Mouse (Mus musculus): ENCODE data around the gene Prss8. TPM values are rescaled to one million over a fixed set of nuclear protein-coding genes. Genes with fewer than 3 reads are reported as not detected.

The Prss8 gene
- 1.0 and 2.5 TPM in 2 replicates for polyA plus RNA-seq (2015; fragmentation: Nextera tagmentation; extraction: Ambion mirVana)

DNA sequence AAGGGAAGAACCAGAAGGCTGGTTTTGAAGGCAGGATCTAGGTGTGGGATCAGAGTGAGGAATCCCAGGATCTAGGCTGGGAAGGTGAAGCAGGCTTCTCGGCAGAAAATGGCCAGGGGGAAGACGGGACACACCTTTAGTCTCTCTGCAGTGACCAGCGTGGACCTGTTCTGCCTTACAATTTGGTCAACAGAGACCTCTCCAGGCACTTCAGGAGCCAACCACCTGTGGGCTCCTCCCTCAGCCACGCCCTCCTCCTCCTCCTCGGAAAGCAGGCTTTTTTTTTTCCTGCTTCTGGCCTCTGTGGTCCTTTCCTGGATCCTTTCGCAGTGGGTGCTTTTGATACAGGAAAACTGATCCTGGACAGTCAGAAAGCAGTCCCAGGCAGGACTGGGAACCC is at the start of gene Prss8:
Gene Prss8, minus strand, starts transcription at position 182 of the 400 bp plus-strand sequence.

DNA sequence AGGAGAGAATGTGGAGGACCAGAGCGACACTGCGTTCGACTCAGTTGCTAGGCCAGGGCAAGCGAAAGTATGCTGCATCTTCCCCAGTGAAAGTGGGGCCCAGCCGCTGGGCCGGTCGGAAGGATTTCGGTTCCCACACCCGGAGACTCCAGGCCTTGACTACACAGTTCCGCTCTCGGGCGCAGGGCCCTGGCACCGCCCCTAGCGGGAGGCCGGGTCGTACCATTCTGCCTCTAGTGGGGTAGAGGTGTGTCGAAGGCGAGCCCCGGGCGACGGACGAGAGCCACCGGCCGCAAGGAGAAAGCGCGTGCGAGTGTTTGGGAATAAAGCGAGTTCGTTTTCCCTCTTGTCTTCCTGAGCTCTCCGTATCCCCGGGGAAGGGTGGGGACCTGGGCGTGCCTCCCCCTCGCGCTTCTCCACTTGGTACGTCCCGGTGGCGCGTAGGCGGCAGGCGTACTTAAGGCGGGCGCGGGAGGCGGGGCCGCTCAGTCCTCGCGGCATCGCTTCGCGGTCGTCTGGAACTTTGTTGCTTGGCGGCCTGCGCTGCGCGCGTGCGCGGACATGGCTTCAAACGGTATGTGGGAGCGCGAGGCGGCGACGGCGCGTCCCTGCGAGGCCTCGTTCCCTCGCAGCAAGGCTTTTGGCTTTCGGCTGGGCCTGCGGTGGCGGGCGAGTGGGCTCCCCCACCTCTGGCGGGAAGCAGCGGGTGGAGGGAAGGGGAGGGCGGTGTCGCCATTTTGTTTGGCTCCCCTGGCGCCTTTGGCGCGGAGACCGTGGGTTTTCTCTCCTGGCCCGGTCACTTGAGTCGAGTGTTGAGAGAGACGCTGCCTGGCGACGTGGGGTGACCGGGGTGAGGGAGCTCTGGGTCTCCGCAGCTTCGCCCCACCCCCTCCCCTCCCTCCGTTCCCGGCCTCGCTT is 37.4 kb upstream of the Prss8 start, which contains the start of gene Fus:
Gene Fus, plus strand, starts transcription at position 454 of the 918 bp plus-strand sequence.

GRCm38 (mm10) chr7:127946470-127947023 is 16.6 kb upstream of the Prss8 start, which contains the start of gene Prss36:
Gene Prss36, minus strand, starts transcription at chr7:127946725.

DNA sequence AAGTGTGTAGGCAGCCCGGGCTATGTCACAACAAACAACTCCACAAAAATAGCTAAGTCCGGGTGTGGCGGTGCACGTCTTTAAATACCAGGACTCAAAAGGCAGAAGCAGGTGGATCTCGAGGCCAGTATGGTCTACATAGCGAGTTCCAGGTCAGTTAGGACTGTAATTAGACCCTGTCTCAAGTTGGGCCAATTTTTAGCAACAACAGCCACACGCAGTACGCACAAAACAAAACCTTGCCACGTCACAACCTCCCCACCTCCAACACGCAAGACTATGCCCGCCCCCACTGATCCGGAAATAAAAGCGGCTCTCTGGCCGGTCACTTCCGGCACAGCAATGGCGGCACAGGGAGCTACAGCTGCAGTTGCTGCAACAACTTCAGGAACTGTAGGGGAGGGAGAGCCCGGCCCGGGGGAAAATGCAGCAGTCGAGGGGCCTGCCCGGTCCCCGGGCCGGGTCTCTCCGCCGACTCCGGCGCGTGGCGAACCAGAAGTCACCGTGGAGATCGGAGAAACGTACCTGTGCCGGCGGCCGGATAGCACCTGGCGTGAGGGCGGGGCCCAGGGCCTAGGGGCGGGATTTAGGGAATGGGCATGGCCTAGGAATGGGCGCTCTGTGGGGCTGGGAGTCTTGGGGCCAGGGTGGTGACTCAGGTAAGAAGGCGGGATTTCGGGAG is 17.6 kb downstream of the Prss8 start, which contains the start of gene Kat8:
Gene Kat8, plus strand, starts transcription at position 327 of the 682 bp plus-strand sequence.

GRCm38 (mm10) chr7:127903971-127904796 is 25.7 kb downstream of the Prss8 start, which contains the start of gene Bckdk:
Gene Bckdk, plus strand, starts transcription at chr7:127904082.

GRCm38 (mm10) chr7:127895442-127895841 is 34.5 kb downstream of the Prss8 start, which contains the start of the genes Gm21974 and Vkorc1:
Gene Gm21974, minus strand, starts transcription at chr7:127895454.
Gene Vkorc1, minus strand, starts transcription at chr7:127895617.

DNA sequence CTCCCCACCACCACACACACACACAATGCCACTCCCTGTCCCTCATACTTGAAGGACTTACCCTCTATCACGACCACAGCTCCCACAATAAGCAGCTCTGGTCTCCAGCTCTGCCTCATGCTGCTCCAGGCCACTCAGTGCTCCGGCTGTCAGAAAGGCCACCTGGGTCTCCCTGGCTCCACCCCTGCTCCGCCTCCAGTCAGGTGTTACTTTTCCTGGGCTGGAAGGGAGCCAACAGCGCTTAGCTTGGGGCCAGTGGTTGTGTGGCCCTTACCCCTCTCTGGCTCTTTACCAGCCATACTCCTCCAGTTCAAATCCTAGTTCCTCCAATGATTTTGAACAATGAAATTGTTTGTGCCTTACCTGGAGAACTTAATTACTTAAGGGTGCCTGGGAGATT is 39.1 kb downstream of the Prss8 start, which contains the start of gene Prss53:
Gene Prss53, minus strand, starts transcription at position 173 of the 400 bp plus-strand sequence.

GRCm38 (mm10) chr7:127876467-127877348 is 53.2 kb downstream of the Prss8 start, which contains the start of gene Zfp668:
Gene Zfp668, minus strand, starts transcription at chr7:127876828.

DNA sequence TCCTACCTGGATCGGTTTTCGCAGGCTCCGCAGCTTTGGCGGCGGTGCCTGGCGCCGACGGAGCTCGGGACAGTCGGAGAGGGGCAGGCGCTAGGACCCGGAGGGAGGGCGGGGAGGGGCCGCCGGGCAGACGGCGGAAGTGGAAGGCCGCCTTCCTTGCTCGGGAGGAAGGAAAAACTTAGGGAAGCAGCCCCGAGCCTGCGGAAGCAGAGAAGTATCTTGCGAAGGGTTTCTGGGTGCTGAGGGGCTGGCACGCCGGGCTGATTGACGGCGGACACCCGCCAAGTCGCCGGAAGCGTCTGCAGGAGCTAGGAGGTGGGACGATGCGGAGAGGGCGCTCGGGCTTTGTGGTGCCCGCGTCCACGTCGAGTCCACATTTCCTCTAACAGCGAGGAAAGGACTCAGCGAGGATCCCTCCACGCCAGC is 53.9 kb downstream of the Prss8 start, which contains the start of gene Zfp646:
Gene Zfp646, plus strand, starts transcription at position 181 of the 426 bp plus-strand sequence.

Other genes starting within 250 kb of the Prss8 start
- 137 and 174 TPM in 2 replicates for gene Bcl7c, start 221.2 kb downstream of the Prss8 start, polyA plus RNA-seq (2015; fragmentation: Nextera tagmentation; extraction: Ambion mirVana)
- gene Ctf1, start 217.4 kb downstream of the Prss8 start, polyA plus RNA-seq (2015; fragmentation: Nextera tagmentation; extraction: Ambion mirVana), result 9.4 and 12.0 TPM in 2 replicates
- gene Ctf2, start 197.9 kb downstream of the Prss8 start, polyA plus RNA-seq (2015; fragmentation: Nextera tagmentation; extraction: Ambion mirVana), result 0.06 and 0.10 TPM in 2 replicates
- gene Fbxl19, start 185.6 kb downstream of the Prss8 start, polyA plus RNA-seq (2015; fragmentation: Nextera tagmentation; extraction: Ambion mirVana), result 1.9 and 2.2 TPM in 2 replicates
- 22.4 and 30.3 TPM in 2 replicates for gene Orai3, start 160.3 kb downstream of the Prss8 start, polyA plus RNA-seq (2015; fragmentation: Nextera tagmentation; extraction: Ambion mirVana)
- gene Setd1a, start 153.4 kb downstream of the Prss8 start, polyA plus RNA-seq (2015; fragmentation: Nextera tagmentation; extraction: Ambion mirVana), result 18.0 and 18.3 TPM in 2 replicates
- gene Gm49388, start 144.5 kb downstream of the Prss8 start, polyA plus RNA-seq (2015; fragmentation: Nextera tagmentation; extraction: Ambion mirVana), result not detected in 2 replicates
- gene Hsd3b7, start 129.5 kb downstream of the Prss8 start, polyA plus RNA-seq (2015; fragmentation: Nextera tagmentation; extraction: Ambion mirVana), result 38.2 and 51.3 TPM in 2 replicates
- 36.1 and 40.7 TPM in 2 replicates for gene Stx4a, start 105.8 kb downstream of the Prss8 start, polyA plus RNA-seq (2015; fragmentation: Nextera tagmentation; extraction: Ambion mirVana)
- 4.0 and 5.3 TPM in 2 replicates for gene Stx1b, start 105.6 kb downstream of the Prss8 start, polyA plus RNA-seq (2015; fragmentation: Nextera tagmentation; extraction: Ambion mirVana)
- gene Zfp646, start 53.9 kb downstream of the Prss8 start, polyA plus RNA-seq (2015; fragmentation: Nextera tagmentation; extraction: Ambion mirVana), result 5.1 and 5.5 TPM in 2 replicates
- 8.6 and 10.2 TPM in 2 replicates for gene Zfp668, start 53.3 kb downstream of the Prss8 start, polyA plus RNA-seq (2015; fragmentation: Nextera tagmentation; extraction: Ambion mirVana)
- gene Prss53, start 39.1 kb downstream of the Prss8 start, polyA plus RNA-seq (2015; fragmentation: Nextera tagmentation; extraction: Ambion mirVana), result 0.72 and 0.84 TPM in 2 replicates
- not detected in 2 replicates for gene Gm21974, start 34.6 kb downstream of the Prss8 start, polyA plus RNA-seq (2015; fragmentation: Nextera tagmentation; extraction: Ambion mirVana)
- gene Vkorc1, start 34.5 kb downstream of the Prss8 start, polyA plus RNA-seq (2015; fragmentation: Nextera tagmentation; extraction: Ambion mirVana), result 209 and 232 TPM in 2 replicates
- gene Bckdk, start 26.0 kb downstream of the Prss8 start, polyA plus RNA-seq (2015; fragmentation: Nextera tagmentation; extraction: Ambion mirVana), result 87.5 and 128 TPM in 2 replicates
- gene Kat8, start 17.6 kb downstream of the Prss8 start, polyA plus RNA-seq (2015; fragmentation: Nextera tagmentation; extraction: Ambion mirVana), result 23.3 and 29.7 TPM in 2 replicates
- gene Prss36, start 16.6 kb upstream of the Prss8 start, polyA plus RNA-seq (2015; fragmentation: Nextera tagmentation; extraction: Ambion mirVana), result 12.9 and 13.1 TPM in 2 replicates
- gene Fus, start 37.4 kb upstream of the Prss8 start, polyA plus RNA-seq (2015; fragmentation: Nextera tagmentation; extraction: Ambion mirVana), result 170 and 234 TPM in 2 replicates
- gene Pycard, start 63.8 kb upstream of the Prss8 start, polyA plus RNA-seq (2015; fragmentation: Nextera tagmentation; extraction: Ambion mirVana), result 37.4 and 57.5 TPM in 2 replicates
- gene Trim72, start 73.8 kb upstream of the Prss8 start, polyA plus RNA-seq (2015; fragmentation: Nextera tagmentation; extraction: Ambion mirVana), result 0.15 TPM in 1 of 2 replicates, not detected in the other
- gene Itgam, start 132.5 kb upstream of the Prss8 start, polyA plus RNA-seq (2015; fragmentation: Nextera tagmentation; extraction: Ambion mirVana), result 1.8 and 2.1 TPM in 2 replicates
- gene Gm49368, start 132.6 kb upstream of the Prss8 start, polyA plus RNA-seq (2015; fragmentation: Nextera tagmentation; extraction: Ambion mirVana), result 0.06 TPM in 1 of 2 replicates, not detected in the other
- 0.23 TPM in 1 of 2 replicates, not detected in the other for gene Itgax, start 199.4 kb upstream of the Prss8 start, polyA plus RNA-seq (2015; fragmentation: Nextera tagmentation; extraction: Ambion mirVana)
- not detected in 2 replicates for gene Itgad, start 224.3 kb upstream of the Prss8 start, polyA plus RNA-seq (2015; fragmentation: Nextera tagmentation; extraction: Ambion mirVana)